Mouse (Mus musculus) testis, adult 2 months (tissue): ENCODE results near the gene Dgki.

Source experiments
- CTCF ChIP-seq: fragments of 200-500 bp; IDR thresholded peaks from 2 replicates; pipeline ENCODE4 v1.5.1; 2012; ENCODE audit warnings: low read depth, mild to moderate bottlenecking, inconsistent platforms, low read length, moderate library complexity; ENCODE audit not compliant: control insufficient read depth, insufficient read depth, insufficient replicate concordance
- POLR2A ChIP-seq: fragments of 200-500 bp; IDR thresholded peaks from 2 replicates; pipeline ENCODE4 v1.6.1; 2012; ENCODE audit warnings: low read depth, mild to moderate bottlenecking, inconsistent platforms, low read length, moderate library complexity; ENCODE audit not compliant: control insufficient read depth

DNA sequence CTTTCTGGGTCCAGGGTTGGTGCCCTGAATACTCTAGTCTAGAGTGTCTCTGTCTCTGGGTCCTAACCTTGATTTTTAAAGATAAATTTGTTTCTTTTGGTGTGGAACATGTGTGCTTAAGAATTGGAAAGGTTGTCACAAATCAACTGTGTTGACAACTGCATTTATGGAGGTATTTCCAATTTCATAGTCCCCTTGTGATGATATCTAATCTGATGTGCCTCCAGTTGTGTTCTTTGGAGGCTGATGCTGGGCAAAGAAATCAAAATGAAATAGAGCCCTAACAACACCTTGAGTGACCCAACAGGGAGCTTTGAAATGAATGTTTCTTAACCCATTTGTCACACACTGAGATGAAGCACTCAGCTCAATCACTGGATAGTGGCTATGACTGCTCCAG, 15.5 kb upstream of the Dgki start:
- TF ChIP-seq POLR2A (no peak), CTCF (no peak)
